Mouse (Mus musculus): ENCODE measurements around the gene Zfp654.

- no peak for TF ChIP-seq CTCF (IDR thresholded peaks at IDR 0.05; ENCODE audit: low read depth)
- TF ChIP-seq EP300 (optimal IDR thresholded peaks at IDR 0.05), result no peak
Observed at GRCm38 (mm10) chr16:64737289-64737688, 114.2 kb downstream of the Zfp654 start.

Measured in stomach, postnatal 0 days (tissue).